Mouse (Mus musculus): ENCODE data around the gene Thap2. TPM values are rescaled to one million over a fixed set of nuclear protein-coding genes. Genes with fewer than 3 reads are reported as not detected.

Thap2 gene
- polyA plus RNA-seq, 1 experiment from 2014 or later, result 21.5 TPM

DNA sequence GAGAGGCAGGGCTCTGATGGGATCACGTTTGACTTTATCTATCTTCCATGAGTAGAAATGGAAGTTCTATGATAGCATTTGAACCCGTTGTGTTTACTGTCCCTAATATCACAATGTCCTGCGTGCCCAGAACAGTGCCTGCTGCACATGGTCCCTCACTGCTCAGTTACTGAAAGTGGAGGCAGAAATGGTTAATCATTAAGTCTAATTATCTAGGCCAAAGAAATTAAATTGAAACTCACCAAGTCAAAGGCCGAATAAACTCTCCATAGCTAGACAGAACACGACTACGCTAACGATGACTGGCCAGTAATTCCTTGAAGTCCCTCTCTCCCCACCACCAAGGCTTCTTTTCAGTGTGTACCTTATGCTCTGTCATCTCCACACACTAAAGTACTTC is 34.7 kb downstream of the Thap2 start:
- 80% methylated on average over 7 of the region's 7 CpGs for WGBS

DNA sequence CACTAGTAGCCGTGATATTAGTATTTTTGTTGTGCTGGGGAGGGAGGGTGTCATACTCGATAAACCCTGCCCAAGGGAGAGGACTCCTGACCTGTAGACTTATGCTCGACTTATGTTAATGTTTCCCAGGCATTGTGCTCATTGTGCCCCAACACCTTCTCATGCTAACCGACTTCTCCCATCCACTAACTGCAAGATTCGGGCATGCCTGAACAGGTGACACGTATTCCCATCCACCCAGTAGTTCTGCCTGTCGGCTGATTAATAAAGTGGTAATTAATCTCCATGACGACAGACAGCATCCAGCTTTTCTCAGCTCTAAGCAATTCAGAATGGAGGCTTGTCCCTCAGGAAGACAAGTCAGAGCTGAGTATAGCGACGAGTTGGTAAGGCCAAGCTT is 35.2 kb downstream of the Thap2 start:
- Histone ChIP-seq H3K27ac (no peak overlapping the region), H3K27me3 (no peaks in the 10 kb centered on the region), H3K4me2 (no peak overlapping the region), H3K9me3 (no peaks in the 10 kb centered on the region), H3K9ac (no peak overlapping the region), H3K4me1 (no peaks in the 10 kb centered on the region), H3K36me3 (peaks cover 7% of the 10 kb centered on the region), H3K4me3 (no peak overlapping the region)
- WGBS, result 63% methylated on average over 10 of the region's 10 CpGs
- ATAC-seq (ENCODE audit: insufficient number of reproducible peaks, low FRiP score, low TSS enrichment, low read depth), result no peak

More for the DNA sequence above, 34.7 kb downstream of the Thap2 start:
- no peak overlapping the region for H3K4me3 ChIP-seq
- no peaks in the 10 kb centered on the region for H3K4me1 ChIP-seq
- no peak for ATAC-seq (ENCODE audit: insufficient number of reproducible peaks, low FRiP score, low TSS enrichment, low read depth)
- H3K9me3 ChIP-seq, result no peaks in the 10 kb centered on the region
- no peaks in the 10 kb centered on the region for H3K27me3 ChIP-seq
- H3K9ac ChIP-seq, result no peak overlapping the region
- H3K4me2 ChIP-seq, result no peak overlapping the region
- peaks cover 7% of the 10 kb centered on the region for H3K36me3 ChIP-seq
- H3K27ac ChIP-seq, result no peak overlapping the region

DNA sequence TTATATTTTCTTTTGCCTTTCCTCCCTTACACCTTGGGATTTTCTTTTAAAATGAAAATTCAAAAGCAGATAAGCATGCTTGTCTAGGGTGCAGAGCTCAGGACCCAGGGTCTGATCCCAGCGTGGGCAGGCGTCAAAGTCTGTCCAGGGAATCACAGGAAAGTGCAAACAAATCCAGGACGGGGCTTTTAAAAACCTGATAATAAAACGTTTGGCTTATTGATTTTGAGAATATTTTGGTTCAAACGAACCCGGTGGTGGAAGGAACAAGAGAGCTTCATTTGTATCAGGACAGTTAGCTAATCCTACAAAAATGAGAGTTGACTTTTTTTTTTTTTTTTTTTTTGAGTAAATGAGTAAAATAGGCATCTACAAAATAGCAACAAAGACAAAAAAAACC is 36.1 kb downstream of the Thap2 start:
- no peaks in the 10 kb centered on the region for H3K27me3 ChIP-seq
- H3K4me3 ChIP-seq, result no peak overlapping the region
- 80% methylated on average over 6 of the region's 6 CpGs for WGBS
- H3K27ac ChIP-seq, result no peak overlapping the region
- no peak overlapping the region for H3K9ac ChIP-seq
- H3K9me3 ChIP-seq, result no peaks in the 10 kb centered on the region
- H3K36me3 ChIP-seq, result peaks cover 9% of the 10 kb centered on the region
- H3K4me2 ChIP-seq, result no peak overlapping the region
- no peaks in the 10 kb centered on the region for H3K4me1 ChIP-seq
- ATAC-seq (ENCODE audit: insufficient number of reproducible peaks, low FRiP score, low TSS enrichment, low read depth), result no peak

DNA sequence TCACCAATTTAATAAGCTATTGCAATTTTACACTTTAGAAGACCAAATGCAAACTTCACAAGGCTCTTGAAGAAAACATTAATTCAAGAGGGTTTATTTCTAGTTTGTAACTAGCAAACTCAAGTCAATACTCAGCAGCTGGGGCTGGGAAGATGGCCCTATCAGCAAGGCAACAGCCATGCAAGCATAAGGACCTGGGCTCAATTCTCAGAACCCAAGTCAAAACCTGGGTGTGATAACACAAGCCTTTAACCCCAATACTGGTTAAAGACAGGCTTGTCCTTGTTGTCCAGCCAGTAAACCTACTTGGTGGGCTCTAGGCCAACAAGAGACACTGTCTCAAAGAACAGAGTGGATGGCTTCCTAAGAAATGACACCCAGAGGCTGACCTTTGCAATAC is 37.8 kb downstream of the Thap2 start:
- H3K4me3 ChIP-seq, result no peak overlapping the region
- H3K4me2 ChIP-seq, result no peak overlapping the region
- peaks cover 20% of the 10 kb centered on the region for H3K36me3 ChIP-seq
- no peak for ATAC-seq (ENCODE audit: insufficient number of reproducible peaks, low FRiP score, low TSS enrichment, low read depth)
- H3K4me1 ChIP-seq, result no peaks in the 10 kb centered on the region
- H3K9ac ChIP-seq, result no peak overlapping the region
- no peak overlapping the region for H3K27ac ChIP-seq
- H3K9me3 ChIP-seq, result no peaks in the 10 kb centered on the region
- no peaks in the 10 kb centered on the region for H3K27me3 ChIP-seq

DNA sequence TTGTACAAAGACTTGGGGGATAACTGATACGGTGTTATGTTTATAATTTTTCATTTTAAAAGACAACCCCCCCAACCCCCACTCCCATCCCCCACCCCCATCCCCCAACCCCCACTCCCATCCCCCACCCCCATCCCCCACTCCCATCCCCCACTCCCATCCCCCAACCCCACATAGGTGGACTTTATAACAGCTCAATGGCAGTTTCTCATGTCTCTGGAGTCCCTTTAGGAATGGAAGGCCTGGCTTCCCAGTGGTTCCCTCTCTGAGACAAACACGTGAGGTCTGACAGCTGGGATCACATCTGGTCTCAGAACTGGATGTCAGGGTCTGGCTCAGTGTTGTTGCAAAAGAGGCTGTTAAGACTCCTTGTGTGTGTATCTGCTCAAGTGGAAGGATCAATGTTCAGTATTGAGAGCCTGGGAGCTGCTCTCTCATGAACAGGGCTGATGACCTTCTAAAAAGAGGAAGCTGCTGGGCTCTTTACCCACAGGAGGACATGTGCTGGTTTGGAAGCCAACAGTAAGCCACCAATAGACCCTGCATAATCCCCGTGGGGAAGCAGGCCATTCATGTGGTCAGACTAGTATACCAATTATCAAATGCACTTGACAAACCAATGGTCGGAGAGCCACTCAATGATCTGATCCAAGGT is 41.3 kb downstream of the Thap2 start:
- 88% methylated on average over 4 of the region's 4 CpGs for WGBS
- H3K9me3 ChIP-seq, result no peaks in the 10 kb centered on the region
- H3K36me3 ChIP-seq, result peaks cover 31% of the 10 kb centered on the region
- no peak overlapping the region for H3K9ac ChIP-seq
- no peak overlapping the region for H3K27ac ChIP-seq
- H3K4me3 ChIP-seq, result no peak overlapping the region
- no peaks in the 10 kb centered on the region for H3K4me1 ChIP-seq
- no peak overlapping the region for H3K4me2 ChIP-seq
- no peak for ATAC-seq (ENCODE audit: insufficient number of reproducible peaks, low FRiP score, low TSS enrichment, low read depth)
- H3K27me3 ChIP-seq, result no peaks in the 10 kb centered on the region

DNA sequence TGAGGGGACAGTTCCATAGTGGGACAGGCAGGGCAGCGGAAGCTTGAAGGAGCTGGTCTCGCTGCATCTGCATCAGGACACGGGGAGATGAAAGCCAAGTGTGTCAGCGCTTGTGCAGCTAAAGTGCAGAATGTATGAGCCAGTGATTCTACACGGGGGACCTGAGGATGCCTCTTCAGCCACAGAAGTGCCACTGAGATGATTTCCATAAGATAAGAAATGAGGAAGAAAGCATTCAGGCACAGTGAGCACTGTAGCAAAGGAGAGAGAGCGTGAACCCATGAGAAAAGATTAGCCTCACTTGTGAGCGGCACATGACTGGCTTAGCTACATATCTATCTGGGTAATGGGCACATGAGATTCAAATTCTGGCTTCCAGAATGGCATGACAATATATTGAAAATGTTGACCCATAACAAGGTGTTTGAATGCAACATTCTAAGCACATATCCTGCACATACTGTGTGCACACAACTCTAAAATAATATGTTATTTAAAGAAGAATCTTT is 44.4 kb downstream of the Thap2 start:
- Histone ChIP-seq H3K4me3 (no peak overlapping the region), H3K27me3 (no peaks in the 10 kb centered on the region), H3K4me2 (no peak overlapping the region), H3K36me3 (peaks cover 24% of the 10 kb centered on the region), H3K27ac (no peak overlapping the region), H3K9ac (no peak overlapping the region), H3K4me1 (no peaks in the 10 kb centered on the region), H3K9me3 (no peaks in the 10 kb centered on the region)
- WGBS, result 88% methylated on average over 7 of the region's 7 CpGs
- ATAC-seq (ENCODE audit: insufficient number of reproducible peaks, low FRiP score, low TSS enrichment, low read depth), result no peak

DNA sequence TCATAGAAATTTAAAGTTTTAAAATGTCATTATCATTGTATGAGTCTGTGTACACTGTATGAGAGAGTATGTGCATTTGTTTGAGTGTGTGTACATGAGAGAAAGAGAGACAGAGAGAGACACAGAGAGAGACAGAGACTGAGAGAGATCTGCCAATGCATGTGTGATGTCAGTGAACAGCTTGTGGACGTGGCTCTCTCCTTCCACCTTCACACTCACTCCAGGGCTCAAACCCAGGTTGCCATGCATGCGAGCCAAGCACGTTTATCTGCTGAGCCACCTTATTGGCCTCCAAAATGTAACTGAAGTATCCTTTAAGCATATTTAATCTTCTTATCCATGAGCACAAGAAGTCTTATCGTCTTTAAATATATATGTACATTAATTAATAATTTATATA is 47.3 kb downstream of the Thap2 start:
- no peak overlapping the region for H3K4me2 ChIP-seq
- peaks cover 13% of the 10 kb centered on the region for H3K36me3 ChIP-seq
- H3K4me3 ChIP-seq, result no peak overlapping the region
- no peaks in the 10 kb centered on the region for H3K27me3 ChIP-seq
- 85% methylated on average over 4 of the region's 4 CpGs for WGBS
- H3K27ac ChIP-seq, result no peak overlapping the region
- no peaks in the 10 kb centered on the region for H3K9me3 ChIP-seq
- no peak overlapping the region for H3K9ac ChIP-seq
- ATAC-seq (ENCODE audit: insufficient number of reproducible peaks, low FRiP score, low TSS enrichment, low read depth), result no peak
- H3K4me1 ChIP-seq, result peaks cover 2% of the 10 kb centered on the region; the same call in 1 of the 2 replicates

DNA sequence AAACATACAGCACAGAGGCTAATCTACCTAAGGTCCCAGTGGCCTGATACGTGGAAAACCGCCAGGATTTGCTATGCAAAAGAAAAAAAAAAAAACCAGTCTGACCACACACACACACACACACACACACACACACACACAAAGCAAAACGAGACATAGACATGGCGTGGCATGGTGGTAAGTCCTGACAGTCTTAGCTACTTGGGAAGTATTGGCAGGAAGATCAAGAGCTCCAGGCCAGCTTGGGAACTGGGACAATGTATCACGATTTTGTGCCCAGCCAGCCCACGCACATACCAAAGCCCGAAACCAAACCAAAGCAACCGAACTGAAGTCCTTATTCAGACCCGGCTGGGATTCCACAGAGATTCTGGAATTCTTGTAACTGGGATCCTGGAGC is 50.7 kb downstream of the Thap2 start:
- 66% methylated on average over 9 of the region's 9 CpGs for WGBS
- Histone ChIP-seq H3K36me3 (no peaks in the 10 kb centered on the region), H3K4me3 (no peak overlapping the region), H3K27me3 (no peaks in the 10 kb centered on the region), H3K4me1 (peaks cover 3% of the 10 kb centered on the region; the same call in 1 of the 2 replicates), H3K27ac (no peak overlapping the region), H3K9ac (no peak overlapping the region), H3K9me3 (no peaks in the 10 kb centered on the region), H3K4me2 (no peak overlapping the region)
- ATAC-seq (ENCODE audit: insufficient number of reproducible peaks, low FRiP score, low TSS enrichment, low read depth), result no peak

DNA sequence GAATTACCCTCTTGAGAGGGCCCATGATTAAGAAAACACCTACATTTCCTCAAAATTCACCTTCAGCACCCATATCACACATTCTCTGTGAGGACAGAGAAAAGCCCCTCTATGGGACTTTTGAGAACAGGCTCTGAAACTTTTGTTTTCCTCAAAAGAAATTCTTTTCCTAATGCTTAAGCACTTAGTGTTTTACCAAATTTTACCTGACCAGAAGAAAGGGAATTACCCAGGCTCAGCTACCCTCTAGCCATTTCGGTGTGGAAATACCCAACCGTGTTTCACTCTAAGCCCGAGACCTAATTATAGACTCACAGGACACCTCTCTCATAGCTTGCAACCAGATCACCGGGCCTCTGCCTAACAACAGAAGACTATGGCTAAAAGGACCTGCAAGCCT is 51.2 kb downstream of the Thap2 start:
- H3K4me2 ChIP-seq, result no peak overlapping the region
- no peak overlapping the region for H3K27ac ChIP-seq
- H3K27me3 ChIP-seq, result no peaks in the 10 kb centered on the region
- ATAC-seq (ENCODE audit: insufficient number of reproducible peaks, low FRiP score, low TSS enrichment, low read depth), result no peak
- 68% methylated on average over 4 of the region's 4 CpGs for WGBS
- no peaks in the 10 kb centered on the region for H3K9me3 ChIP-seq
- no peak overlapping the region for H3K4me3 ChIP-seq
- peaks cover 7% of the 10 kb centered on the region; the same call in 1 of the 2 replicates for H3K4me1 ChIP-seq
- H3K36me3 ChIP-seq, result no peaks in the 10 kb centered on the region
- H3K9ac ChIP-seq, result no peak overlapping the region

DNA sequence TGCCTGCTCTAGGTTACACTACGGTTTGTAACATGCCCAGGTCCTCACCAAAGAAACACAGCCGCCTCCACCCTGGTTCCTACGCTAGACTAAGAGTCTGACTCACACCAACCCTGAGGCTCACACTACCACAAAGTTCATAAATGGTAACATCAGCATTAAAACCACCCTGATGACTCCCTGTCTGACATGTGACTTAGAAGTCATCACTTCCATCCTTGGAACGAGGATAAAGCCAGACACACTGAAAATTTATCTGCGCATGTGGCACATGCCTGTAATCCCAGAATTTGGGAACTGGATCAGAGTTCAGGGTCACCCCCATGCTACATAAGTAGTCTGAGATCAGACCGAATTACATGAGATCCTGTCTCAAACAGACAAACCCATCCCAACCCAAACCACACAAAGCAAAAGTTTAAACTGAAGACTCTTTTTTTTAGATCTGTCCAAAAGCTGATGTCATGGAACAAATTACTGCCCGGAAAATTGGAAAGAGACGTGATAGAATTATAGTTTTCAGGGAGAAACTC is 51.8 kb downstream of the Thap2 start:
- Histone ChIP-seq H3K27me3 (no peaks in the 10 kb centered on the region), H3K4me1 (peaks cover 7% of the 10 kb centered on the region; the same call in 1 of the 2 replicates), H3K9me3 (no peaks in the 10 kb centered on the region), H3K9ac (no peak overlapping the region), H3K27ac (no peak overlapping the region), H3K4me3 (no peak overlapping the region), H3K36me3 (no peaks in the 10 kb centered on the region), H3K4me2 (no peak overlapping the region)
- 66% methylated on average over 8 of the region's 8 CpGs for WGBS
- ATAC-seq (ENCODE audit: insufficient number of reproducible peaks, low FRiP score, low TSS enrichment, low read depth), result no peak

DNA sequence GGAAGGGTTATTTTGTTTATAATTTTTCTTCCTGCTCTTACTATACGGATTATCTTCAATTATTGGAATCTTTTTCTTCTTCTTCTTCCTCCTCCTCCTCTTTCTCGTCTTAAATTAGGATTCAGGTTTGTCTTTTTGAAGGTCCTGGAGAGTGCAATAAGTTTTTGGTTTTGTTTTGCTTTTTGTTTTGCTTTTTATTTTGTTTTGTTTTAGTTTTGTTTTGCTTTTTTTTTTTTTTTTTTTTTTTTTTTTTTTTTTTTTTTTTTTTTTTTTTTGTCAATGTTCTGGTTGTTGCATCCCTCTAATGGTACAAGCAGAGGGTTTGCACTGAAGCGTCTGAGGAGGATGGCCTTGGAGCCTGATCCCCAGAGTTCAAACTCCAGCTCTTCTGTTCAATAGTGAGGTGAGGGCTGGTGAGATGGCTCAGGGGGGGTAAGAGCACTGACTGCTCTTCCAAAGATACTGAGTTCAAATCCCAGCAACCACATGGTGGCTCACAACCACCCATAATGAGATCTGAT is 55.2 kb downstream of the Thap2 start:
- H3K9me3 ChIP-seq, result no peaks in the 10 kb centered on the region
- WGBS, result 89% methylated on average over 3 of the region's 3 CpGs
- ATAC-seq (ENCODE audit: insufficient number of reproducible peaks, low FRiP score, low TSS enrichment, low read depth), result no peak
- H3K4me1 ChIP-seq, result peaks cover 7% of the 10 kb centered on the region; the same call in 1 of the 2 replicates
- no peak overlapping the region for H3K4me2 ChIP-seq
- H3K27me3 ChIP-seq, result no peaks in the 10 kb centered on the region
- H3K36me3 ChIP-seq, result no peaks in the 10 kb centered on the region
- no peak overlapping the region for H3K27ac ChIP-seq
- H3K9ac ChIP-seq, result no peak overlapping the region
- no peak overlapping the region for H3K4me3 ChIP-seq

DNA sequence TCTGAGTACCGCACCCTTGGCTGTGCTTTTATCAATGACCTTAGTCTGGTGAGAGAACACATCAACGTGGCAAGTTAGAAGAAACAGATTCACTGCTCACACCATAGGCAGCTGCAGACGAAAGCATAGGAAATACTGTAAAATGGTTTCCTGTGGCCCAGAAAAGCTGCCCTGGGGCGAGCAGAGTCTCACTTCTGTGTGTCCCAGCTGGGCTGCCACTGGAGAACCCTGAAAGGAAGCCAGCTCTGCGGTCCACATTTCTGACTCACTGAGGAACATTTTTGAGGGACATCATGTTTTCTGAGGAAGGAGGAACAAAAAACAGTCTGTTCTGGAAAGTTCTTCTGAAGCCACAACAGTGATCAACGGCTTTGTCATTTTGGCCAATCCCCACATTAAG is 55.7 kb downstream of the Thap2 start:
- ATAC-seq (ENCODE audit: insufficient number of reproducible peaks, low FRiP score, low TSS enrichment, low read depth), result no peak
- no peaks in the 10 kb centered on the region for H3K36me3 ChIP-seq
- 49% methylated on average over 6 of the region's 6 CpGs for WGBS
- H3K9ac ChIP-seq, result no peak overlapping the region
- peaks cover 7% of the 10 kb centered on the region; the same call in 1 of the 2 replicates for H3K4me1 ChIP-seq
- H3K9me3 ChIP-seq, result no peaks in the 10 kb centered on the region
- no peak overlapping the region for H3K27ac ChIP-seq
- H3K4me2 ChIP-seq, result no peak overlapping the region
- H3K27me3 ChIP-seq, result no peaks in the 10 kb centered on the region
- H3K4me3 ChIP-seq, result no peak overlapping the region
